Mouse (Mus musculus) brain, embryonic 14.5 days (tissue): ENCODE results near the gene Thsd4.

Experiments
- CTCF ChIP-seq: fragments of 200-500 bp; IDR thresholded peaks from 2 replicates; pipeline ENCODE4 v1.5.1; 2012; ENCODE audit warnings: inconsistent platforms, mild to moderate bottlenecking, moderate library complexity, borderline replicate concordance; ENCODE audit not compliant: insufficient read depth, insufficient read length; ENCODE audit errors: extremely low read depth
- POLR2A ChIP-seq: fragments of 200-500 bp; IDR thresholded peaks from 2 replicates; pipeline ENCODE4 v1.6.1; 2012; ENCODE audit warnings: mild to moderate bottlenecking, inconsistent platforms, borderline replicate concordance; ENCODE audit not compliant: poor library complexity, insufficient read depth, insufficient read length, severe bottlenecking; ENCODE audit errors: extremely low read depth

DNA sequence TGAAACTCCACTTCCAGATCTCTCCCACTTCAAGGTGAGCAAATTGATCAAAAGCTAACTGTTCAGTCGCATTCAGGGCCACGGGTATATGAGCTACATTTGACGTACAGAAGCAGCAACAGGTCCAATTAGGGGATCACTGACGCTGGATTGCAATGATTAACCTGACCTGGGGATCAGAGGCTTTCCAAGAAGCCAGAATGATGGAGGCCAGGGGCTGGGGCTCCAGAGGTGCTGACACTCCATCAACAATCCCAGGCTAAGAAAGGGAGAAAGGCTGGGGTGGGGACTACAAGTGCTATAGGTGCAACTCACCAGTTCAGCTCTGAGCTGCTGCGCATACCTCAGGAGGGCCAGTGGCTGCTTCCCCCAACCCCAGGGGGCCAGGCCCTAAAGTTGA is 703 bp downstream of the Thsd4 start:
- TF ChIP-seq CTCF: no peak
- TF ChIP-seq POLR2A: no peak
